Mouse (Mus musculus): ENCODE measurements at regions not wholly inside any gene's neighbourhood (a gene's known extent, or its start where the extent isn't known, plus 50 kb on each side); places are given as distances from the start of the nearest gene placed in this dataset.

- TF ChIP-seq POLR2A (IDR thresholded peaks at IDR 0.05; ENCODE audit: control insufficient read depth, low read depth, low read length) (no peak), CTCF (IDR thresholded peaks at IDR 0.05; ENCODE audit: control insufficient read depth, insufficient read depth, insufficient replicate concordance, low read depth, low read length) (no peak)
Observed at GRCm38 (mm10) chrX:42396441-42396840, 93.0 kb upstream of the Tex13c2 start.

Data from testis, adult 2 months (tissue).